Mouse (Mus musculus) embryo, embryonic 11.5 days (tissue): Measurements from ENCODE around the gene Mical3.

Experiments used
- DNase-seq: peaks from one replicate; pipeline ENCODE4 v3.0.0-alpha.2; 2012; ENCODE audit warnings: low read depth, low spot score

Mical3 gene

GRCm38 (mm10) chr6:121017436-121018031, 113.3 kb downstream of the Mical3 start:
- no peak for DNase-seq

DNA sequence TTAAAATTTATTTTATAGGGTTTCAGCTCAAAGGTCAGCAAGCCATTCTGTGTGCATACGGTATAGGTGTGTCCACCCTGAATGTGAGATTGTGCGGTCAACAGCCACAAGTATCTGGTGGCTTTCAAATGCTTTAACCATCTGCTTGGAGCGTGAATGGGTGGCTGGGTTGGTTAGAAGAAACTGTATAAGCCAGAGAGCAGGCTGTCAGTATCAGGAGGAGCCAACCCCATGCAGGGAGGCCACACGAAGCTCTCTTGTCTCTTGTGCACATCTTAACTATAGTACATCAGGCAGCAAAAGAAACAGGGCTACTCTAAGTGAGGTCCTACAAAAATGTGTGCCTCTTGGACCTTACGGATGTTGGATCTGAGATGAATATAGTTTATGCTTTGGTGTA, 114.7 kb downstream of the Mical3 start:
- DNase-seq = no peak

- DNase-seq = no peak
Observed at GRCm38 (mm10) chr6:121014339-121014738, 116.5 kb downstream of the Mical3 start.

DNA sequence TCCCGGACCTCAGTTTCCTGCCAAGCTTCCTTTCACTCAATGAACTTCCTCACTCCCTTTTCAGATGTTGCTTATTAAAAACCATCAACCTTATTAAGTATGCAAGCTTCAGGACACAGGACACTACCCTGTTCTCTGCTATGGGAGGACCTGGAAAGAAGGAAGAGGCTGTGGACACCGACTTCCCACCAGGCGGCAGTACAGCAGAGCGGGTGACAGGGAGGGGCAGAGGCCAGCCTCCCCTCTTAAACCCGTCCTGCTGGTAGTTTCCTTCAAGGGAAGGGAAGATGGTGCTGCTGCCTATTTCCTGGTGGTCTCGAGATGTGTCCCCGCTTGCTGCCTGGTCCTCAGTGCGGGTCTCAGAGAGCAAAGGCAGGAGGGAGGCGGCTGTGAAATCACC, 117.0 kb downstream of the Mical3 start:
- DNase-seq = no peak

DNA sequence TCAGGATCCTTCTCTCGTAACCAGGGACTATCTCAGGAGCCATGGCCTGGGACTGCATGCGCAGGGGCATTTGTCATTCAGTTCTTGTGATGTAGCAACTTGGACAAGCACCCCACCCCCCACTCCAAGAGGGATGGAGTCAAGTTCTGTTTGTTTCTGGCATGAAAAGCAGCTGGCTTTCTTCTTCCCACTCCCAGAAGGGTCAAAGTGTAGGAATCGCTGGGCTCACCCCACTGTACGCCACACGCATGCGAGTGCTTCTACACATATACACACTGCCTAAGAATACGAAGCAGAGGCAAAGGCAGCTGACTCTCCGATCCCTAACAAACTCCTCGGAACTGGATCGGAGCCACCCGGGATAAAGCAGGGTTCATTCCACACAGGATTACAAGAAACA, 119.1 kb downstream of the Mical3 start:
- no peak for DNase-seq

GRCm38 (mm10) chr6:121009651-121010050, 121.1 kb downstream of the Mical3 start:
- no peak for DNase-seq

DNA sequence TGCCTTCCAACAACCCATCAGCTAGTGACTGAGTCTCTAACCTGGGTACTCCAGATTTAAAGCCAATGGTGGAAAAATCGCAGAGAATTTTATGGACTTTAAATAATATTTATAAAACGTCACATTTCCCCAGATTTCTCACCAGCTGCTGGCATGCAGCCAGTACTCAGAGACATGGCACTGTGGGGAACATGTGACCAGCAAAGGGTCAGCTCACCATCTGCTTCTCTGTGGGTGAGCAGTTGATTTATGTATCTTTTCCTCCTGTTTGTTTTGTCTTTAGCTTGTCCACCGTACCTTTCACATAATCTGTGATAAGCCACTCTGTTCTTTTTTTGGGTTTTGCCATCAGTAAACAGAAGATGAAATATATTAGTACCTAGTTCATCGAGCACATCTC, 125.8 kb downstream of the Mical3 start:
- no peak for DNase-seq

GRCm38 (mm10) chr6:121002952-121003351, 127.8 kb downstream of the Mical3 start:
- no peak for DNase-seq

GRCm38 (mm10) chr6:120999860-121000526, 130.8 kb downstream of the Mical3 start:
- DNase-seq = no peak

- DNase-seq = no peak
Observed at GRCm38 (mm10) chr6:120999087-120999486, 131.7 kb downstream of the Mical3 start.

GRCm38 (mm10) chr6:120996607-120997006, 134.2 kb downstream of the Mical3 start:
- no peak for DNase-seq

GRCm38 (mm10) chr6:120995541-120995940, 135.3 kb downstream of the Mical3 start:
- DNase-seq = no peak

GRCm38 (mm10) chr6:120991857-120992256, 138.9 kb downstream of the Mical3 start:
- DNase-seq = no peak

GRCm38 (mm10) chr6:120987571-120988084, 143.2 kb downstream of the Mical3 start:
- DNase-seq = no peak

DNA sequence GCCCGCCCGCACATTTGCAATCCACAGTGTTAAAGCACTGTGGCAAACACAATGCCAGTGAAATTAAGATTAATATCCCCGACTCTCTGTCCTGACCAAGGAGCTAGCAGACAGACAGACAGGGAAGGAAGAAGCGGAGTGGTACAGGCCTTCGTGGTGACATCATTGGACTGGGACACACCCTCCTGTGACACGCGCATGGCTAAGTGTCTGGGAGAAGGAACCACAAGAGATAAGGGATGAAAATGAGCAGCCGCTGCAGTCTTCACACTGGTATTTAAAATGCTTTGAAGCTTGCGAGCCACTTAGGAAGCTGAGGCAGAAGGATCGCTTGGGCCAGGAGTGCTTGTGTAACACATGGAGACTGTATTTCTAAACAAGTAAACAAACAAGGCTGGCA, 143.6 kb downstream of the Mical3 start:
- DNase-seq = no peak

DNA sequence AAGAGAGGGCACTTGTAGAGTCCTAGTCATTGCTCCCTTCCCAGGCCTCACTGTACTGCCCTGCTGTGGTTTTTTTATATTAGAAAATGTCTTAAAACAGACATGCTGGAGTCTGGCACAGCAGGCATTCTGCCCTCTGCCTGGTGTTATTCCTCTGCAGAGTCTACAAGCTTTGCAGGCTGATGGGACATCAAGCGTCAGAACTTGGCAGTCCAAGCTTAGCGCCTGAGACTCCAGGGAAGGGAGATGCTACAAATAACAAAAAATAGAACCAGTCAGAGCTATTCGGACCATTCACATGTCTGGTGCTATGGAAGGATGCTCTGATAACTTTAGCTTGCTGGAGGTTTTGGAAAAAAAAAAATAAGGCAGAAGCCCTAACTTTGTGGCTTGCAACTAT, 144.6 kb downstream of the Mical3 start:
- no peak for DNase-seq

- DNase-seq = no peak
Observed at GRCm38 (mm10) chr6:120982314-120982713, 148.5 kb downstream of the Mical3 start.

GRCm38 (mm10) chr6:120981537-120981936, 149.3 kb downstream of the Mical3 start:
- DNase-seq = no peak

DNA sequence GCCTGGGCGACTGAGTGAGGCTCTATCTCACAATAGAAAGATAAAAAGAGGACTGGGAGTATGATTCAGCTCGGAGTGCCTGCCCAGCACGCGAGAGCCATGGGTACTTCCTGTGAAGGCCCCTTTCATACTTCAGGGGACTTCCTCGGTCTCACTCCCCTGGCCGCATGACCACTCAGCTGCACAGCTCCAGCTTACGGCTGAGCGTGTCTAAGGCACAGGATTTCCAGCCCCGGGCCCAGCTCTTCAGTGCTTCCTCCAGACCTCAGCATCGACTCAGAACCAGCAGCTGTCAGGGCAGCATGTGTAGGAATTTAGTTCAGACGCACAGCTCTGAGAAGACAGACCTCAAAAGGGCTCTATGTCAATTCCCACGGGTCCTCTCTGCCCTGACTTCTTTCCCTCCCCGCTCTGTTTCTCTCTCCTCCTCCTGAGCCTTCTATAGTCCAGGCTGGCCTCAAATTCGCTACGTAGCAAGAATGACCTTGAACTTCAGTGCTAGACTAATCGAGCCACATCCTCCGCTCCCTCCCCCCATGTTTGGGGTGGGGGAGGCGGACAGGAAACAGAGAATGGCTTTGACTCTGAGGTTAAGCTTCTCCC, 152.7 kb downstream of the Mical3 start:
- DNase-seq = no peak

GRCm38 (mm10) chr6:120976991-120977390, 153.8 kb downstream of the Mical3 start:
- DNase-seq = no peak

DNA sequence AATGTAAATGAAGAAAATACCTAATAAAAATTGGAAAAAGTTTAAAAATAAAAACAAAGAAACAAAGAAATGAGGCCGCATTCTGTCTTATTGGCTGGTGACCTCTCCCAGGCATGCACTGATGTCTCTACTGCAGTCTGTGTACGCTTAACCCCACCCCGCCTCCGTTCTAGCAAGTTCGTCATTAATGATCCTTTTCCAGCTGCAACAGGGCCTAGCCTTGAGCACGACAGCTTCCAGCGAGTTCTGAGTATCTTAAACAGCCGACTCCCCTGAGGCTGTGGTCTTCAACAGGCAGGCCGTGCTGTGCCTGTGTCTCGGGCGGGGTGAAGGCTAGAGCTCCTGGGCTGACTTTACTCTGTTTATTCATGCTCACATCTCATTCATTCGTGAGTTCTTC, 154.7 kb downstream of the Mical3 start:
- DNase-seq = no peak

GRCm38 (mm10) chr6:120971797-120972590, 158.8 kb downstream of the Mical3 start:
- peak; percentile 77 for DNase-seq
